Mouse (Mus musculus) B cell, adult 2 months (primary cell): Measurements from ENCODE around the gene Tdpoz5.
"Not testable (repeated sequence)": the region's sequence is repeated elsewhere in the genome, so short reads cannot be mapped to it uniquely, and the experiment has no call there.

Experiments
- DNase-seq, 2 experiments: peaks; one replicate each; pipeline ENCODE4 v3.0.0; 2022

The Tdpoz5 gene

GRCm38 (mm10) chr3:93961214-93961613, at the start of gene Tdpoz5:
TSS of gene Tdpoz5 (minus strand) at chr3:93961314.
- not testable (repeated sequence) for DNase-seq

- DNase-seq, result not testable (repeated sequence)
Measured at GRCm38 (mm10) chr3:93968938-93969337, 7.8 kb upstream of the Tdpoz5 start.

GRCm38 (mm10) chr3:93943443-93943842, 17.7 kb downstream of the Tdpoz5 start, which contains the start of gene Gm9117:
TSS of gene Gm9117 (minus strand) at chr3:93943543.
- DNase-seq, result not testable (repeated sequence)

GRCm38 (mm10) chr3:93938386-93938785, 22.7 kb downstream of the Tdpoz5 start:
- not testable (repeated sequence) for DNase-seq
